Mouse (Mus musculus) brain, adult 10 weeks (tissue): ENCODE measurements around the gene Icmt. TPM values are rescaled to one million over a fixed set of nuclear protein-coding genes. Genes with fewer than 3 reads are reported as not detected.

Experiments
- polyA plus RNA-seq: library from polyadenylated mRNA; stranded (reverse); fragments of 350-450 nt; fragmentation: Illumina TruSeq; extraction: RNeasy Lipid Tissue Mini Kit (QIAGEN cat#74804); gene quantifications from one replicate; pipeline ENCODE4 v1.2.3, GENCODE M21; 2015; ENCODE audit warnings: low read depth, low replicate concordance

The Icmt gene
- 34.6 TPM for polyA plus RNA-seq

GRCm38 (mm10) chr4:152296874-152297861, at the start of gene Icmt:
Gene Icmt, plus strand, starts transcription at chr4:152297227.

GRCm38 (mm10) chr4:152273621-152274236, 23.3 kb upstream of the Icmt start, which contains the start of gene Gpr153:
Gene Gpr153, plus strand, starts transcription at chr4:152274232.

DNA sequence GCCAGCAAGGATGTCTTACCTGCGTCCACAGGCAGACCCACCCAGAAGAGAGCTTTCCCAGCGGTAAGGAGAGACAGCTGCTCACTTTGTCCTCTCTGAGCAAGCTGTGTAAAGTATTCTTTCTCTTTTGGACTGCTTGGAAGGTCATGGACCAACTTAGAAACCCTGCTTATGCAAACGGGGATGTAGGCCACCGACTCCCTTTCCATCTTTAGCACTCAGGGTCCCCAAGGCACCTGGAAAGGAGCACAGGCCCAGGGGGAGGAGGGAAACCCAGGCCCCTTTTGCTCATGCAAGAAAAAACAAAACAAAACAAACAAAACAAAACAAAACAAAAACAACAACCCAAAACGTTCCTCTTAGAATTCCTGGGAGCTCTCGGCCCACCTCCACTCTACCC, 5.5 kb upstream of the Icmt start, which contains the start of gene Hes3:
Hes3 (minus strand) TSS at position 101 of the 400 bp plus-strand sequence.

GRCm38 (mm10) chr4:152318517-152319234, 21.6 kb downstream of the Icmt start, which contains the start of gene Rnf207:
Gene Rnf207, minus strand, starts transcription at chr4:152318993.

DNA sequence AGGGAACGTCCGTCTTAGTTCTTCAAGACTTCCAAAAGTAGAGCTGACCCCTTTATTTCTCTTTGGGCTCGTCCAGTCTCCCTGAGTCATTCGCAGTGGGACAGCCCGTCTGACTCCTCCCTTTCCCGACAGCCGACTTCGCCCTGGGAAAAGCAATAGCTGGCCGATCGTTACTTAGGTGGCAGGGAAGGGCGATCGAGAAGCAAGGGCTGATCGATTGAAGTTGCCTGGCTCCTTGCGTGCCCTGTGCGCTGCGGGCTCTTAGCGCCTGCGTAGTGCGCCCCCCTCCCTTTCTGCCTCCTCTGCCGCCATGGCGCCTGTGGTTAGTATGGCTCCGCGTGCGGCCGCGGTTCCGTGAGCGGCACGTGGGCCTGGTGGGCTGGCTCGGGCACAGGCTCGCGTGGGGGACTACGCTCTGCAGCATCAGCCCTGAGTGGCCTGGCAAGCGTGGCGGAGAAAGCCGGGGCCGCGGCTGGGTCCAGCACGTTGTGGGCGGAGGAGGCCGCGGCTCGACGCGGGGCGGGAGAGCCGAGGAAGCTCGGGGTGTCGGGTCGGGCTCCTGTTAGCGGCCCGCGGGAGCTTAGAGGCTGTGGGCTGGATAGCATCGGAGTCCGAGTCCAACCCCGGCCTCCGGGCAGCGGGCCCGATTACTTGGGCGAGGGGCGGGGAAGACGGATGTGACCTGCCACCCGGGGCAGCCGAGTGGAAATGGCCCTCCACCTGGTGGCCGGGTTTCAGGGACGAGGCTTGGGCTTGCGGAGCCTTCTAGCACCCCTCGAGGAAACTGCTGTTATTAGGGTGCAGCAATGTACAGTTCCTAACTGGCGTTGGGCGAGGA, 28.8 kb downstream of the Icmt start, which contains the start of gene Rpl22:
Rpl22 (plus strand) TSS at position 169 of the 838 bp plus-strand sequence.

DNA sequence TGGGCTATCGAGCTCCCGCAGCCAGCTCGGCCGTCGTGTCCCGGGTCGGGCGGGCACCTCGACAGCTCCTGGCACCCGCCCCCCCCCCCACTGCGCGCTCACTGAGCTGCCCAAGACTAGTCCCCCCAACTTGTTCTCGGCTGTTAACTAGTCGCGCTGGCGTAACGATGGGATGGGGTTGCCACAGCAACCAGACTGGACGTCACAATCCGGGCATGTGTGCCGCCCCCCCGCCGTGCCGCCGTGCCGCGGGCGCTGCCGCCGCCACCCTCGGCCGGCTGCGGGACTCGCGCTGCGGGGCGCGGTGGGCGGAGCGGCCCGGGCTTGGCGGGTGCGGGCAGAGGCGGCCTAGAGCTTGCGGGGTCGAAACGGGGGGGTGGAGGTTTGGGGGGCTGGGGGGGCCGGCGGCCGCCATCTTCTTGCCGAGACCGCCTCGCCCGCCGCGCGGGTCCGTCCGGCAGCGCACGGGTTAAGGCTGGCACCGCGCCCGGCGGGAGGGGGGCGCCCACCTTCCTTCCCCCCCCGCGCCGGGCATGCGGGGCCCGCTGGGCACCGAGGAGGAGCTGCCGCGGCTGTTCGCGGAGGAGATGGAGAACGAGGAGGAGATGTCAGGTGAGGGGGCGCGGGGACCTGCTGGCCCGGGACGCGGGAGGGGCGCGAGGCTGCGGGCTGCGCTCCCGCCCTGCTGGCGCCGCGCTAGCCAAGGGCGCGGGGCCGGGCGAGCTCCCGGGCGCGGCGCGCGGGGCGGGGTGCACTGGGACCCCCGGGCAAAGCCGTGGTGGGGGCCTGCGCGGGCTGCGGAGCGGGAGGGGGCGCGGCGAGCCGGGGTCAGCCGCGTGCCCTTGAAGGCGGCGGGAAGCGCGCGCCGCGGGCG, 41.6 kb downstream of the Icmt start, which contains the start of gene Chd5:
Chd5 (plus strand) TSS at position 233 of the 874 bp plus-strand sequence.

Other genes with a start within 250 kb of the Icmt start
- gene Plekhg5, start 224.7 kb upstream of the Icmt start, polyA plus RNA-seq, result 41.3 TPM
- 8.8 TPM for gene Tnfrsf25, start 181.3 kb upstream of the Icmt start, polyA plus RNA-seq
- 1.9 TPM for gene Espn, start 144.9 kb upstream of the Icmt start, polyA plus RNA-seq
- gene Hes2, start 138.4 kb upstream of the Icmt start, polyA plus RNA-seq, result not detected
- 442 TPM for gene Acot7, start 119.1 kb upstream of the Icmt start, polyA plus RNA-seq
- gene Gpr153, start 23.0 kb upstream of the Icmt start, polyA plus RNA-seq, result 15.5 TPM
- 0.33 TPM for gene Hes3, start 5.6 kb upstream of the Icmt start, polyA plus RNA-seq
- gene Rnf207, start 21.8 kb downstream of the Icmt start, polyA plus RNA-seq, result 9.3 TPM
- 340 TPM for gene Rpl22, start 28.5 kb downstream of the Icmt start, polyA plus RNA-seq
- 71.6 TPM for gene Chd5, start 41.4 kb downstream of the Icmt start, polyA plus RNA-seq
- 6.6 TPM for gene Nphp4, start 179.5 kb downstream of the Icmt start, polyA plus RNA-seq
- 263 TPM for gene Kcnab2, start 180.6 kb downstream of the Icmt start, polyA plus RNA-seq